Mouse (Mus musculus) kidney, postnatal 14 days (tissue): ENCODE results near the gene Rbms1.

Experiments
- DNase-seq: peaks from one replicate; pipeline ENCODE4 v3.0.0; 2022; ENCODE audit warnings: mixed read lengths

Rbms1 gene

GRCm38 (mm10) chr2:60804763-60805162, 158.2 kb downstream of the Rbms1 start:
- DNase-seq = no peak

DNA sequence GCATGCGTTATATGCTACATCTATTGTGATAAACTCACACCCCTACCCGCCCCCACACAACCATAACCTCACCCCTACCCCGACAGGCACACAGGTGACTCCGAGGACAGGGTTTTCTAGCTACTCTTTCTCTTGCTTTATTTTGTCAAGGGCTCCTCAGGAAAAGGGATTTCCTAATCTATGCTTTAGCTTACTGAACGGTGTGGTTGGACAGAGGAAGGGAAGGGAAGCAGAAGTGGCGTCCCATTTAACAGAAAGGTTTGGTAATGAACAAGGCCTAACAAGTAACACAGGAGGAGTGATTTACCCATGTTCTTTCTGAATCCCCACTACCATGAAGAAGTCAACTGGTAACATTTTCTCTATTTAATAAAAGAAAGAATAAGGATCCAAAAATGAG, 159.6 kb downstream of the Rbms1 start:
- DNase-seq = no peak

DNA sequence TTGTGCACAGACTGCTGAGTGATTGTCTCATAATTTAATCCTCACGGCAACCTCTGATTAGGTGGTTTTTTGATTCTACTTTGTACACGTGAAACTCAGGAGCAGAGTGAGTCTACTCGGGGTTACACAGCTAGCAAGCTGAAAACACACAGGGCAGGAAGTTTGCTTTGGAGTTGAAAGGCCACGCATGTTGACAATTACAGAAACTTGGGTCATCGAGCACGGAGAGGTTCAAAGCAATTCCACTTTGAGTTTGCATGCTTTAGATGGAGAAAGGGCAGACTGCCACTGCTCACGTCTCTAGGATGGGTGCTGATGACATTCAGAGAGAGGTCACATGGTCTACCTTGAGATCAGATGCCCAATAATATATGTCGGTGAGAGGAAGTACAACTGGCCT, 160.2 kb downstream of the Rbms1 start:
- no peak for DNase-seq

DNA sequence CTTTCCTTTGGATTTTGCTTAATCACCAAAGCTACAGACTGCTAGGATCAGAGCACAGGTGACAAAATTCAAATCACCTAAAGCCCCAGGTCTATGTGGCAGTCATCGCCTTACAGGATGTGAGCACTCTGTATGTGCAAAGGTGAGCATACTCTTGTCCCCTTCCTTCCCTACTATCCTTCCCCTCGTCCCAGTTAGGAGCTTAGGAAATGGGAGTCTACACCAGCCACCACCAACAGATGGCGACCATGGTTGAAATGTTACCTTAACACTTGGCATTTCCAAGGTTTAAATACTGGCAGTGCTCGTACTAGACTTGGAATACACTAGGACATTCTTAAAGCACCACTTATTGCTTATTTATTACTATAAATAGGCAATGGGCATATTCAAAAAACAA, 160.8 kb downstream of the Rbms1 start:
- DNase-seq = peak; percentile 62

GRCm38 (mm10) chr2:60801571-60802155, 161.3 kb downstream of the Rbms1 start:
- no peak for DNase-seq

- DNase-seq = no peak
Measured at GRCm38 (mm10) chr2:60800921-60801558, 162.0 kb downstream of the Rbms1 start.

DNA sequence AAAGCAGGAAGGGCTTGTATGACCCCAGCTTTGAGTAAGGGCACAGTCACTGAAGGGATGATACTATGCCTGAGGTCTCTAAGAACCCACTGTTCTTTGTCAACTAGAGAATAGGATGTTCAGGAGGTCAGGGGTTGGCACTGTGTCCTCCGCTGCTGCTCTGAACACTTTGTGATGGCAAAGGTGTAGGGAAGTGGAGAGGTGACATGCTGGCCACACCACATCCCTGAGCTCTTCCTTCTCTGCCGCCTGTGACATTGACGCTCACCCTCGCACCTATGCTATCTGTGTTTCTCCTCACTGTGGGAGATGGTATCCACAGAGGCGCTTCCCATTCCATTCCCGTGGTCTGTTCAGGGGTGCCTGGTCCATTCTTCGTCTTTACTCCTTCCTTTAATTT, 163.2 kb downstream of the Rbms1 start:
- no peak for DNase-seq

- no peak for DNase-seq
Measured at GRCm38 (mm10) chr2:60798767-60799529, 164.0 kb downstream of the Rbms1 start.

- no peak for DNase-seq
Measured at GRCm38 (mm10) chr2:60796969-60797669, 165.9 kb downstream of the Rbms1 start.

DNA sequence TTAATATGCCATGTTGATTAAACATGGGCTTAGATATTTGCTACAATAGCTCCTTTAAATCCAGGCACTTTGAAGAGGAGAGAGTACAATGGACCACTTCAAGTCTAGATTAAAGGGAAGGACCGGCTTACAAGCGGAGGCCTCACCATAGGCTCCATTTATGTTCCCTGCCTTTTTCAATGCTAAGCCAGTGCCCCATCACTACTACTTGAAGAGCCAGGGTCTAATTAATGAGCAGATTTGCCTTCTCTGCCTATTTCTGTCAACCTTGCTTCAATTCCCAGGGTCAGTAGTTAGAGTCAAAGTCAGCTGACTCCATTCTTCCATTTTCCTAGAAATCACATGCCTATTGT, 166.4 kb downstream of the Rbms1 start:
- DNase-seq = no peak

DNA sequence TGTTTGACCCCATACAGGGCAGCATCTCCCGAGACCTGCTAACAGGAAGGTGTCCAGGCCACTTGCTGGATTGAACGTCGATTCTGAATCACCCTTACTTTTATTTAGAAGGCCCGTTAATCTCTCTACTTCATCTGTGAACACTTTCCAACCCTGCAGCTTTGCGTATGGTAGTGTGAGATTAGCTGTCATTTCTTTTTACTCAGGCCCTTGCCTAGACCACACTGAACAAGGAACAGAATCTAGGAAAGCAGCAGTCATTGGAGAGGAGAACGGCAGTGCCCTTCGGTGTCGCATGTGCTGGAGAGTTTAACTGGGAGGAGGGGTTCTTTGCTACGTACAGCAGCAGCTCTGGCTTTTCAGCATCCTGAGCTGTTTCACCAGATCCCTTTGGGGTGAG, 167.1 kb downstream of the Rbms1 start:
- DNase-seq = no peak

GRCm38 (mm10) chr2:60792506-60792905, 170.5 kb downstream of the Rbms1 start:
- DNase-seq = no peak

GRCm38 (mm10) chr2:60789126-60789525, 173.9 kb downstream of the Rbms1 start:
- no peak for DNase-seq

- no peak for DNase-seq
Measured at GRCm38 (mm10) chr2:60788173-60788908, 174.7 kb downstream of the Rbms1 start.

DNA sequence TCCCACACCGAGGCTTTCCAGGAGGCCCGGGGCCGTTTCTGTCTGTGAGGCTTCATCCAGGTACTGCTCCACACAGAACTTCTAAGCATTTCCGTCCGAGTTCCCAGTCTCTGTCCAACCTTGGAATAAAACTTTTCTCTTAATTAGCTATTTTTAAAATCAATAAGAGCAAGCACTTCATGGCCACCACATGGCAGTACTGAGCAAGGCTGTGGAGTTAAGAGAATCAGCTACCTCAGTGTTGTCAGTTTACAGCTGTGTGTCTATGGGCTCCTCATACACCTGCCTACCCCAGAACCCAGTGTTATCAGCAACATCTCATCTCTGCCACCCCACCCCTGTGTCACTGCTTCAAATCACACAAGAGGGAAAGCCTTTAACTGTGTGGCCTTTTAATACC, 175.9 kb downstream of the Rbms1 start:
- DNase-seq = no peak

DNA sequence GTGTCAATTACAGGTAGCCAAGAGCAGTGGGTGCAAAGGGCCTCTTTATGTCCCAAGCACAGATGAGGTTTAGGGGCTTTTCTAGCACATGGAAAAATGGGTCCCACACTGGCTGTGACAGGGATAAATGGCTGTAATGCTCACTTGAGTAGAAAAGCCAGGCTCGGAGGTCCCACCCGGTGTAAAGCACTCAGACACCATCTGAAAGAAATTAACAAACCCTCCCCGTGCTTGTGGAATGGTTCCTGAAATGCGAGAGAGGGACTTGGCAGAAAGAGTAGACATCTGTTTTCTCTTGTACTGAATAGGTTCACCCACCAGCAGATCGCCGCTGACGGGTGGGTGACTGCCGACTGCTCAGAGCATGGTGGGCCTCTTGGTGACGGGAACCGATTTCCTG, 176.7 kb downstream of the Rbms1 start:
- no peak for DNase-seq

- DNase-seq = no peak
Measured at GRCm38 (mm10) chr2:60774501-60774900, 188.5 kb downstream of the Rbms1 start.

DNA sequence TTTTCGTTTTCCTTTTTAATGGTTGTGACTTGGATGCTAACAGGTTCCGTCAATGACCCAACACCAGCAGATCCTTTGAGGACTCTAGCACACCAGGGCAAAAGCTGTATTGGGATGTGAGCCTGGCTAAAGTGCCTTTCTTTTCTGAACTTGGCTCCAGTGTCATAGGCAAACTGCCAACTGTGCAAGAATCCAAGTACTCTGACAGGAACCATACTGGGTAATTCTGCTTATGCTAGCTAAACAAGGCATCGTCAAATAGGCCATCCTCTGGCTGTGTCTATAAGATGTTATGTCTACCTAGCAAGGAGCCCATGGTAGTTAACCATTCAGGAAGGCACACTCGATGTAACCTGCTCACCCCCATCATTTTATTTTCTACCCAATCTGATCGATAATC, 189.4 kb downstream of the Rbms1 start:
- peak; percentile 82 for DNase-seq

DNA sequence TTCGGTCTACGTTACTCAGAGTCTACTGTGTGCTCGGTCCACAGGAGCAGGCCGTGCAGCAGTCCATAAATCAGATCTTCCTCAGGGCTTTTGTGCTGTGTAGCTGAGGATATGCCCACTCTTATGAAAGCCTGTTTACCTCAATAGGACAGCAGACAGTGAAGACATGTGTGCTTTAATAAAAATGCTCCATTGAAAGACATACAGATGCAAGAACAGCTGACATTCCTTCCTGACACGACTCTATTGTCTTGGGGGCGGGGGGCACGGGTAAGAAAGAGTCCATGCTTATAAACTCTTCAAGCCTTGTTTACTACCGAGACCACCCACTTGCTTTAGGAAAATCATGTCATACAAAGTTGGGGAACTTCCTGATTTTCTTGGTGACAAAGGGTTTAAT, 196.6 kb downstream of the Rbms1 start:
- no peak for DNase-seq

DNA sequence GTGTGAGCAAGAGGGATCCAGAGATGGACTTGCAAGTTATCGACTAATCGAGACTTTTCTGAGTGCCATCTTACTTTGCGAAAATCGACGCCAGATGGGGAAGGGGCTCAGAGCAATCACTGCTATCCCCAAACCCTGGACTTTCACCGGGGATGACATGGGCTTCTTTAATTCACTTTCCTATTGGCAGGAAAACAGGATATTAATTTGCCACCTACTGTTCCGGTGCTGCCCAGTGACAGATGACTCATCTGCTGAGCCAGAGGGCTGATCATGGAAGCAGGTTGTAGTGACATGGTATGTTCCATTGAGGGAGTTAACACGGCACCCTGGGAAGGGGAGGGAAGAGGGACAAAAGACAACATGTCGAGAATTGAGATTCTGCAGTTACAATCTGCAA, 206.8 kb downstream of the Rbms1 start:
- no peak for DNase-seq

DNA sequence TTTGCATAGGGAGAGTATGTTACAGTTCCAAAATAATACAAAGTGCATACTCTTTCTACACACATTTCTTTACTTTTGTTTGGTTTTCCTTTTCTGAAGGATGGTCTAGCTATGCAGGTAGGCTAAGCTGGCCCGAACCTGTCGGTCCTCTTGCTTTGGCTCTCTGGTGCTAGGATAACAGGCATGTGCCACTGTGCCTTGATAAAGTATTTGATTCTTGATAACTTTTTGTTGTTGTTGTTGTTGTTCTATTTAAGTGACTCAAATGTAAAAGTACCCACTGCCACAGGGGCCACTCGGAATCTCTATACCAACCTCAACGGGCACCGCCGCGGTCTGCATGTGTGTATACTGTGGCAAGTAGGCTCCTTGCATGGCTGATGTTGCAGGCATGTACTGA, 207.9 kb downstream of the Rbms1 start:
- DNase-seq = no peak

GRCm38 (mm10) chr2:60751274-60751673, 211.7 kb downstream of the Rbms1 start:
- DNase-seq = no peak

- no peak for DNase-seq
Measured at GRCm38 (mm10) chr2:60750591-60750990, 212.4 kb downstream of the Rbms1 start.
